Mouse (Mus musculus): Measurements from ENCODE around the gene Zfp609. TPM values are rescaled to one million over a fixed set of nuclear protein-coding genes. Genes with fewer than 3 reads are reported as not detected.

Zfp609 gene
- total and polyA plus RNA-seq, 2 experiments from 2014 or later = 5.6 to 10.2 TPM

- Histone ChIP-seq H3K27me3 (ENCODE audit: insufficient read depth, low read length) (no peaks in the 10 kb centered on the region), H3K36me3 (ENCODE audit: insufficient read depth, low read length) (no peaks in the 10 kb centered on the region), H3K27ac (no peak overlapping the region), H3K9me3 (ENCODE audit: low read length) (no peaks in the 10 kb centered on the region), H3K4me2 (ENCODE audit: low read depth, low read length) (no peak overlapping the region), H3K4me1 (ENCODE audit: insufficient read depth, low read length) (no peaks in the 10 kb centered on the region), H3K4me3 (ENCODE audit: low read length) (no peak overlapping the region), H3K9ac (replicated peaks; ENCODE audit: low read length) (no peak overlapping the region)
- peak; percentile 68 for ATAC-seq
- peak; percentile 78 for DNase-seq (ENCODE audit: low spot score)
- peak; percentile 89 for TF ChIP-seq CTCF (IDR thresholded peaks at IDR 0.05; ENCODE audit: low read depth)
- 0% methylated on average over 3 of the region's 3 CpGs for WGBS
Measured at GRCm38 (mm10) chr9:65664163-65664562, 163.2 kb downstream of the Zfp609 start.

- WGBS = 60% methylated on average over 1 of the region's 1 CpGs
- no peak for ATAC-seq
- no peak overlapping the region for H3K27ac ChIP-seq
Measured at GRCm38 (mm10) chr9:65661493-65661892, 165.9 kb downstream of the Zfp609 start.

DNA sequence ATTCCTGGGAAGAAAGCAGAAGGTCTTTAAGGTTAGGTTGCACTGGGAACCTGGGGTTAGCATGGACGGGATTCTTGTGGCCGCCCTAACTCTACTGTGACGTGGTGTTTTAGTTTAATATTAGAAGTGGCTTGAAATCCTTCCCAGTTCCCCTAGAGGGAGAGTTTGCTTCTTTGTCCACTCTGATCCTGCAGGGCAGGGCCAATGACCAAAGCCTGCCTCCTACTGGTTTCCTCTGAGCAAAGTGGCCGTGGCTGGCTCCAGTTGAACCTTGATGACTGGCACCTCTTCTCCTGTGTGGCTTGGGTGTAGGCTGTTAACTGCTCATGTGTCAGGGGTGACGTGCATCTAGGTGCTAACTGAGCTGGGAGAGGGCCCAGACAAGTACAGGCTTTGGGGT lies 166.3 kb downstream of the Zfp609 start:
- no peak overlapping the region for H3K4me2 ChIP-seq (ENCODE audit: low read depth, low read length)
- no peak for DNase-seq (ENCODE audit: low spot score)
- WGBS = 66% methylated on average over 5 of the region's 5 CpGs
- no peak overlapping the region for H3K4me3 ChIP-seq (ENCODE audit: low read length)
- peak; percentile 18 for TF ChIP-seq CTCF (IDR thresholded peaks at IDR 0.05; ENCODE audit: low read depth)
- ATAC-seq = no peak
- H3K27ac ChIP-seq = no peak overlapping the region
- H3K4me1 ChIP-seq (ENCODE audit: insufficient read depth, low read length) = no peaks in the 10 kb centered on the region
- no peak overlapping the region for H3K9ac ChIP-seq (replicated peaks; ENCODE audit: low read length)
- no peaks in the 10 kb centered on the region for H3K27me3 ChIP-seq (ENCODE audit: insufficient read depth, low read length)
- H3K36me3 ChIP-seq (ENCODE audit: insufficient read depth, low read length) = no peaks in the 10 kb centered on the region
- H3K9me3 ChIP-seq (ENCODE audit: low read length) = no peaks in the 10 kb centered on the region

More at GRCm38 (mm10) chr9:65661493-65661892, 165.9 kb downstream of the Zfp609 start:
- Histone ChIP-seq H3K36me3 (ENCODE audit: insufficient read depth, low read length) (no peaks in the 10 kb centered on the region), H3K4me3 (ENCODE audit: low read length) (no peak overlapping the region), H3K4me1 (ENCODE audit: insufficient read depth, low read length) (no peaks in the 10 kb centered on the region), H3K27me3 (ENCODE audit: insufficient read depth, low read length) (no peaks in the 10 kb centered on the region), H3K4me2 (ENCODE audit: low read depth, low read length) (no peak overlapping the region), H3K9me3 (ENCODE audit: low read length) (no peaks in the 10 kb centered on the region), H3K9ac (replicated peaks; ENCODE audit: low read length) (no peak overlapping the region)
- TF ChIP-seq CTCF (IDR thresholded peaks at IDR 0.05; ENCODE audit: low read depth) = no peak
- DNase-seq (ENCODE audit: low spot score) = no peak

DNA sequence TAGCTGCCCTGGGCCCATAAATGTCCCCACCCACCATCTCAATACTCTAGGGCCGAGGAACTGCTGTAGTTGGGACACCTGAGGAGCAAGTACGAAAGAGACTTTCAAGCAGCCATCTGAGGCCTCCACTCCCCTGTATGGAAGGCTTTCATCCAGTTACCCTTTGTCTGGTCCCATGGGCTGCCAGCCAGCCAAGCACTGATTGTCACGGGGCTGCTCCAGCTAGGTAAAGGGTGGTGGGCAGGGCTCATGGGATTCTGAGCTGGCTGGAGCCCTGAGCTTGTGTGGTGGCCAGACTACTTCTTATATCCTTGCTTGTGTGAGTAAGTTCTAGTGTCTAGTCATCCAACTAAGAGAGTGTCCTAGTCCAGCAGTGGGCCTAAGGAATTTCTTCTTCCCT lies 170.1 kb downstream of the Zfp609 start:
- 55% methylated on average over 3 of the region's 3 CpGs for WGBS
- no peaks in the 10 kb centered on the region for H3K27me3 ChIP-seq (ENCODE audit: insufficient read depth, low read length)
- no peak overlapping the region for H3K9ac ChIP-seq (replicated peaks; ENCODE audit: low read length)

GRCm38 (mm10) chr9:65655540-65655939 lies 171.8 kb downstream of the Zfp609 start:
- H3K4me2 ChIP-seq (ENCODE audit: low read depth, low read length) = no peak overlapping the region
- H3K27me3 ChIP-seq (ENCODE audit: insufficient read depth, low read length) = no peaks in the 10 kb centered on the region
- ATAC-seq (no peak), DNase-seq (ENCODE audit: low spot score) (no peak)
- H3K4me1 ChIP-seq (ENCODE audit: insufficient read depth, low read length) = no peaks in the 10 kb centered on the region
- WGBS = 83% methylated on average over 8 of the region's 8 CpGs
- H3K9ac ChIP-seq (replicated peaks; ENCODE audit: low read length) = no peak overlapping the region
- no peaks in the 10 kb centered on the region for H3K9me3 ChIP-seq (ENCODE audit: low read length)
- no peak for TF ChIP-seq CTCF (IDR thresholded peaks at IDR 0.05; ENCODE audit: low read depth)
- H3K36me3 ChIP-seq (ENCODE audit: insufficient read depth, low read length) = no peaks in the 10 kb centered on the region
- no peak overlapping the region for H3K4me3 ChIP-seq (ENCODE audit: low read length)
- no peak overlapping the region for H3K27ac ChIP-seq

More for the DNA sequence above, 170.1 kb downstream of the Zfp609 start:
- no peaks in the 10 kb centered on the region for H3K36me3 ChIP-seq (ENCODE audit: insufficient read depth, low read length)
- TF ChIP-seq CTCF (IDR thresholded peaks at IDR 0.05; ENCODE audit: low read depth) = no peak
- no peak for DNase-seq (ENCODE audit: low spot score)
- H3K4me2 ChIP-seq (ENCODE audit: low read depth, low read length) = no peak overlapping the region
- no peaks in the 10 kb centered on the region for H3K4me1 ChIP-seq (ENCODE audit: insufficient read depth, low read length)
- no peak overlapping the region for H3K4me3 ChIP-seq (ENCODE audit: low read length)
- H3K9me3 ChIP-seq (ENCODE audit: low read length) = no peaks in the 10 kb centered on the region
- H3K27ac ChIP-seq = no peak overlapping the region
- no peak for ATAC-seq

GRCm38 (mm10) chr9:65654700-65655237 lies 172.6 kb downstream of the Zfp609 start:
- Histone ChIP-seq H3K9ac (replicated peaks; ENCODE audit: low read length) (no peak overlapping the region), H3K4me2 (ENCODE audit: low read depth, low read length) (no peak overlapping the region), H3K4me1 (ENCODE audit: insufficient read depth, low read length) (no peaks in the 10 kb centered on the region), H3K27ac (no peak overlapping the region), H3K9me3 (ENCODE audit: low read length) (no peaks in the 10 kb centered on the region), H3K36me3 (ENCODE audit: insufficient read depth, low read length) (no peaks in the 10 kb centered on the region), H3K4me3 (ENCODE audit: low read length) (no peak overlapping the region), H3K27me3 (ENCODE audit: insufficient read depth, low read length) (no peaks in the 10 kb centered on the region)
- no peak for ATAC-seq
- TF ChIP-seq CTCF (IDR thresholded peaks at IDR 0.05; ENCODE audit: low read depth) = no peak
- WGBS = 90% methylated on average over 3 of the region's 3 CpGs
- DNase-seq (ENCODE audit: low spot score) = no peak

- no peaks in the 10 kb centered on the region for H3K4me1 ChIP-seq (ENCODE audit: insufficient read depth, low read length)
- no peak for DNase-seq (ENCODE audit: low spot score)
- no peak overlapping the region for H3K9ac ChIP-seq (replicated peaks; ENCODE audit: low read length)
- no peak for ATAC-seq
- no peak overlapping the region for H3K27ac ChIP-seq
- H3K4me2 ChIP-seq (ENCODE audit: low read depth, low read length) = no peak overlapping the region
- H3K9me3 ChIP-seq (ENCODE audit: low read length) = no peaks in the 10 kb centered on the region
- 93% methylated on average over 4 of the region's 4 CpGs for WGBS
- TF ChIP-seq CTCF (IDR thresholded peaks at IDR 0.05; ENCODE audit: low read depth) = no peak
- no peaks in the 10 kb centered on the region for H3K27me3 ChIP-seq (ENCODE audit: insufficient read depth, low read length)
- no peaks in the 10 kb centered on the region for H3K36me3 ChIP-seq (ENCODE audit: insufficient read depth, low read length)
- H3K4me3 ChIP-seq (ENCODE audit: low read length) = no peak overlapping the region
Measured at GRCm38 (mm10) chr9:65653741-65654140, 173.6 kb downstream of the Zfp609 start.

Measured in hindbrain, postnatal 0 days (tissue).